Mouse (Mus musculus) G1E-ER4 (cell line): ENCODE data around the gene Ndufs7. TPM values are rescaled to one million over a fixed set of nuclear protein-coding genes. Genes with fewer than 3 reads are reported as not detected.

Experiments used
- GATA1 ChIP-seq: IDR thresholded peaks from one replicate; pipeline ENCODE4 v1.8.0; 2012; ENCODE audit warnings: low read length, inconsistent platforms
- polyA plus RNA-seq: library from polyadenylated mRNA; stranded (reverse); fragments of >175 nt; gene quantifications from 2 replicates; pipeline ENCODE4 v1.2.3, GENCODE M21; 2012

Gene Ndufs7
- polyA plus RNA-seq, 1 experiment, result 309 TPM

DNA sequence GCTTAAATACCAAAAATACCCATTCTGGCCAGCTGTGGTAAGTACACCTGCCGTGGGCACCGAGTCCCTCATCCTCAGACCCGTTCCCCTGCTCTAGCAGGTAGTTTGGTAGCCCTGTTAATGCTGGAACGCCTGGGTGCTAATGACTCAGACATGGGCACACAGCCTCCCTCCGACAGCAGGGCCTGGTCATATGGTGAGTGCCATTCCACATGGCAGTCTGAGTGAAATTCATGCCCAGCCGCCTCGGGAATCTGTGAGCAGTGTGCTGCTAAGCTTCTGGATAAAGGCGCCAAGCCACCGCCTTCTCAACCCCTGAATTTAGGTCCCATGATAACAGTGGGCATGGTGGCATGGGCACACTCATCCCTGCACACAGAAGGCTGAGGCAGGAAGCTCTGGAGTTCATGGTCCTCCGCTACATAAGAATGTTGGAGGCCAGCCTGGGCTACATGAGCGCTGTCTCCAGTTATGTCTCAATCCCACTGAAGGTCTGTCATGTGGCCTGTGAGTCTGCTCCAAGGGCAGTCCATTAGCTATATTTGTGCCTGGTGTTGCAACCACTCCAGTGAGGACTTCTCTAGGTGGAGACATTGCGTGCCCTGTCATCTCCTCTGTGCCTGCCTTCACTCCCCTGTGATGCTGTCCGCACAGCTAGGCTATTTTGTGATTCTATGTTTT lies 12.6 kb upstream of the Ndufs7 start:
- TF ChIP-seq GATA1, result no peak

GRCm38 (mm10) chr10:80237020-80237419 lies 11.9 kb upstream of the Ndufs7 start:
- no peak for TF ChIP-seq GATA1

GRCm38 (mm10) chr10:80238306-80238705 lies 10.6 kb upstream of the Ndufs7 start:
- TF ChIP-seq GATA1, result no peak

DNA sequence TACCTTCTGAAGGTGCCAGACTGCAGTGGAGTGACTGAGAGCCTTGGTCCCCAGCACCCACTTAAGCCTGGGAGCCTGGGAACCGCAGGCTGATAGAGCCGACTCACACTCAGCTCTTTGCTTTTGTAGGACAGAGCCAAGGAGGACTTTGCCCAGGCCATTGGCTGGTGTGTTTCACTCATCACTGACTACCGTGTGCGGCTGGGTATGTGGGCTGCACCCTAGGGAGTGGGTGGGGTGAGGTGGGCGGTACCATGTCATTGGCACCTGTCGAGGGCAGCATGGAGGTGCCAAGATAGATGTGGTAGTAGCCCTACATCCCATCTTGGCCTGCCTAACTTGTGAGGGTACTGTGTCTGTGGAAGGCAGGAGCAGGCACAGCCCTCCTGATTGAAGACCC lies 9.1 kb upstream of the Ndufs7 start:
- TF ChIP-seq GATA1, result no peak

GRCm38 (mm10) chr10:80242088-80242487 lies 6.8 kb upstream of the Ndufs7 start:
- no peak for TF ChIP-seq GATA1

GRCm38 (mm10) chr10:80242607-80243006 lies 6.3 kb upstream of the Ndufs7 start:
- no peak for TF ChIP-seq GATA1

DNA sequence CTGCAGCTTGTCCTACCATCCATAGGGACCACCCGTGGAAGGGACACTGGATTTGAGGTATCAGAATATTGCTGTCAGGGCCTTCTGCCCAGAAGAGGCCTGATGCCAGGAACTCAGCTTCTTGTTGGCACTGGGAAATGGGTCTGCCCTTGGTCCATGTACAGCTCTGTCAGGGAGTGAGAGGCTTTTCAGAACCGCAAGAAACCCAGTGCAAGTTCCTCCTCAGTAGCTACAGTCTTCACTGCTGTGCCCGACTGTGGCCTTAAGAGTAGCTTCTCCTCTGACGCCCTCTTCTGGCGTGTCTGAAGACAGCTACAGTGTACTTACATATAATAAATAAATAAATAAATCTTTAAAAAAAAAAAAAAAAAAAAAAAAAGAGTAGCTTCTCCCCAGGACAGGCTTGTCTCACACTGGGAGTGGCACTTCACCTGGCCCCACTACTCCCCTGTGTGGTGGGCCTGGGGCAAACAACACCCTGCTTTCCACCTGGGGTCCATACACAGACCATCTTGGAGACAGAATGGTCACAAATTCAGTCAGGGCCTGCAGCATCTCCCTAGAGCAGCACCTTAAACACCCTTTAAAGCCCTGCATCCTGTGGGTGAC lies 4.0 kb upstream of the Ndufs7 start:
- TF ChIP-seq GATA1, result no peak

DNA sequence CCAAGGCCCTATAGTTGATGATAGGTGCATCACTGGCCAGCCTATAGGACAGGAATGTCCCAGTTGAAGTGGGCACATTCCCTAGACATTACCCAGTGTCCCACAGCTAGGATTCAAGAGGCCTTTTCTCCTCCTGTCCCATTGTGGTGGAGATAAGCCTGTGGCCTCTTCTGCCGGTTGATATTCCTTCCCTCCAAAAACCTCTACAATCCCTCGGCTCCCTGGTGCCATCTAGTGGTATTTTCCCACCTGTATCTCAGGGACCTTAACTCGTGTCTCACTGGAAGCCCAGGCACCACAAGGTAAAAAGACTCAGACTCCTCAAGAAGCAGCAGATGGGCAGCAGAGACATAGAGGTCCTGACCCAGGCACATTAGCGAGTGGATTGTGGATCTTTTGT lies 3.3 kb upstream of the Ndufs7 start:
- no peak for TF ChIP-seq GATA1

- no peak for TF ChIP-seq GATA1
Measured at GRCm38 (mm10) chr10:80247849-80248248, 1.1 kb upstream of the Ndufs7 start.

DNA sequence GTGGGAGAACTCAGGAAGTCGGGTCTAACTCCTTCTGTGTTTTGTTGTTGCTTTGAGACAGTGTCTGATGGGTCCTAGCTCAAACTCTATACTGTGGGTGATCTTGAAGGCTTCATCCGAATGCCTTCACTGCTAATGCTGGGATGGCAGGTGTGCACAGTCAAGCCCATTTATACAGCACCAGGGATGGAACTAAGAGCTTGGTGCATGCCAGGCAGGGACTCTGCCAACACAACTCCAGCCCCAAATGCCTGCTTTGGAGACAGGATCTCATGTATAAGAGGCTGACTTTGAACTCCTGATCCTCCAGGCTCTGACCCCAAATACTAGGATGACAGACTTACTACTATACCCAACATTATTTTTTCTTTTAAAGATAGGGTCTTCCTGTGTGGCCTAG lies 1.1 kb downstream of the Ndufs7 start:
- no peak for TF ChIP-seq GATA1

- no peak for TF ChIP-seq GATA1
Measured at GRCm38 (mm10) chr10:80250573-80250972, 1.7 kb downstream of the Ndufs7 start.

- no peak for TF ChIP-seq GATA1
Measured at GRCm38 (mm10) chr10:80252011-80252410, 3.1 kb downstream of the Ndufs7 start.

DNA sequence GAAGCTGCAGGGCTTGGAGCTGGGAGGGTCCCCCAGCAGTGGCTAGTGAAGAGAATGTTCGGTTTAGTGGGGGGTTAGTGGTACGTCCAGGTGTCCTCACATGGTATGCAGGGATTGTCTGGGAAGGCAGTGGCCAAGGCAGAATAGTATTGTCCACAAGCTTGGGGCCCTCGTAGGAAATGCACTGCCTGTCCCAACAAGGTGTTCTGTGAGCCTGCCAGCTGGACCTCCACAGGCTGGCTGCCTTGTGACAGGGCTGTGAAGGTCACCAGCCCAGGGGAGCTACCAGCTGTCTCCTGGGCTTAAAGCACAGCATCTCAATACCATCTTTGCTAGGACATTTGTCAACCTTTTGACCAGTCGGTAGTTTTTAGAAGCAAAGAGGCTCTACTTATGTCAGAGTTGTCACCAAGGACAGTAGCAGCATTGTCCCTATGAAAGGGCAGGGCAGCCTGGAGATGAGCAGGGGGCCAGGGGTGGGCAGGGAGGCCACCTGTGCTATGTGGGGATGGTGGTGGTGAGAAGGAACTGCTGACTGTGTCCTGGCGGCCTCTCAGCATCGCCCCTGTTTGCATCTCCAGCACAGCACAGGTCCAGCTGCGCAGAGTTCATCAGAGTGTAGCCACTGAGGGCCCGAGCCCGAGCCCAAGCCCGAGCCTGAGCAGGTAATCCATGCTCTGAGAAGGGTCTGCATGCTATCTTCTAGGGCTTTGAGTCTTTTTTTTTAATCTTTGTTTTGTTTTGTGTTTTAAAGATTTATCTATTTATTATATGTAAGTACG lies 3.8 kb downstream of the Ndufs7 start:
- no peak for TF ChIP-seq GATA1

GRCm38 (mm10) chr10:80253551-80253950 lies 4.6 kb downstream of the Ndufs7 start:
- no peak for TF ChIP-seq GATA1

DNA sequence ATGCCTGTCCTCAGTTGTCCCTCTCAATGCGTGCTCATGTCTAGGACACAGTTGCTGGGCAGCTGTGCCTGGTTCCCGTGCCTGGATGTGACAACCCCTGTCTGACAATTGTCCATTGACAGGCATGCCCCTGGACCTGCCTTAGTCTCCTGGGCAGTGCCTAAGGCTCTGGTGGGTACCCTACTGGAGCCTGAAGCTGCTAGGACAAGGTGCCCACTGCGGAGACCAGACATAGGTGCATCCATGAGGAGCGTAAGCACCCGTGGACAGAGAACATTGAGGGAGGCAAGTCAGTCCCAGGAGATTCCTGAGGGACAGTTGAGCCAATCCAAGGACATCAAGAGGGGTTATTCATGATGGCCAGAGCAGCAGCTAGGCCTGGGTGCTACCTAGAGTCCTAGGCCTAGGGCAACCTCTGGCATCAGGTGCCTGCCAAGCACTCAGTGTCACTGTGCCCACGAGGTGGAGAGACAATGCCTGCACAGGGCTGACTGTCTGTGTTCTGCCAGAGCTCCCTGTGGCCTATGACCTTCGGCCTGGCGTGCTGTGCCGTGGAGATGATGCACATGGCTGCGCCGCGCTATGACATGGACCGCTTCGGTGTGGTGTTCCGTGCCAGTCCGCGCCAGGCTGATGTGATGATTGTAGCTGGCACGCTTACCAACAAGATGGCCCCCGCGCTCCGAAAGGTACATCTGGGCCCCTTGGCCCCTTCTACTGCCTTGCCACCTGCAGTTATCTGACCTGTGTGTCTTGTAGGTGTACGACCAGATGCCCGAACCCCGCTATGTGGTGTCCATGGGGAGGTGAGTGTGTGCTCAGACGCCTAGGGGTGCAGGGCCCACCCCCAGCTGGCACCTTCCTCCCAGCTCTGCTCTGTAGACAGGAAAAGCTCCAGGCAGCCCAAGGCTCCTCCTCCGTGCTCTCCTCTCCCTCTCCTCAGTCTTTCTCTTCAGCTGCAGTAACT lies 5.7 kb downstream of the Ndufs7 start:
- no peak for TF ChIP-seq GATA1
